Mouse (Mus musculus) intestine, embryonic 14.5 days (tissue): ENCODE measurements around the gene Polr3gl. TPM values are rescaled to one million over a fixed set of nuclear protein-coding genes. Genes with fewer than 3 reads are reported as not detected.

Experiments
- ATAC-seq: fragments of 200-750 bp; cut with Nextera tagmentation; replicated peaks from 2 replicates; pipeline ENCODE4 v1.8.0; 2017; ENCODE audit warnings: low read depth, moderate number of reproducible peaks, moderate TSS enrichment, moderate library complexity; ENCODE audit not compliant: low FRiP score, low TSS enrichment
- DNase-seq: peaks from one replicate; pipeline ENCODE4 v3.0.0-alpha.2; 2018; ENCODE audit warnings: low spot score
- H3K27ac ChIP-seq: fragments of 300-500 bp; sonication (generic); 2 replicates; pipeline ENCODE4 v1.5.1; 2014; ENCODE audit warnings: low read depth, mild to moderate bottlenecking, control low read depth
- H3K27me3 ChIP-seq: fragments of 300-500 bp; sonication (generic); replicated peaks from 2 replicates; pipeline ENCODE4 v1.6.1; 2014; ENCODE audit warnings: low read length, control low read depth; ENCODE audit not compliant: control insufficient read depth, insufficient read depth
- H3K36me3 ChIP-seq: fragments of 300-500 bp; sonication (generic); 2 replicates; pipeline ENCODE4 v1.6.1; 2014; ENCODE audit warnings: low read length, control low read depth; ENCODE audit not compliant: control insufficient read depth, insufficient read depth
- H3K4me1 ChIP-seq: fragments of 300-500 bp; sonication (generic); replicated peaks from 2 replicates; pipeline ENCODE4 v1.6.1; 2014; ENCODE audit warnings: low read length, control low read depth, mixed read lengths; ENCODE audit not compliant: control insufficient read depth, insufficient read depth
- H3K4me2 ChIP-seq: fragments of 300-500 bp; sonication (generic); 2 replicates; pipeline ENCODE4 v1.6.1; 2014; ENCODE audit warnings: low read length
- H3K4me3 ChIP-seq: fragments of 300-500 bp; sonication (generic); 2 replicates; pipeline ENCODE4 v1.5.1; 2014; ENCODE audit warnings: low read depth, low read length, control low read depth, mixed read lengths
- H3K9ac ChIP-seq: fragments of 300-500 bp; sonication (generic); 2 replicates; pipeline ENCODE4 v1.6.1; 2014; ENCODE audit warnings: mild to moderate bottlenecking, low read length
- H3K9me3 ChIP-seq: fragments of 300-500 bp; sonication (generic); 2 replicates; pipeline ENCODE4 v1.6.1; 2016; ENCODE audit warnings: low read length, control low read depth; ENCODE audit not compliant: control insufficient read depth
- WGBS: fragments of 180-500 bp; shearing (Covaris S2); extraction: QIAGEN DNeasy Blood & Tissue Kit; methylation state at CpG from one replicate; pipeline ENCODE4 v1.1.7; 2014; 5-methylcytosine and 5-hydroxymethylcytosine counted together
- polyA plus RNA-seq: library from polyadenylated mRNA; unstranded; fragments of >200 nt; fragmentation: Nextera tagmentation; extraction: Ambion mirVana; gene quantifications from 2 replicates; pipeline ENCODE4 v1.2.1, GENCODE M21; 2014

Gene Polr3gl
- polyA plus RNA-seq, 1 experiment from 2014 or later = 13.6 TPM

- no peak overlapping the region for H3K4me3 ChIP-seq
- H3K36me3 ChIP-seq = no peaks in the 10 kb centered on the region
- DNase-seq (no peak), ATAC-seq (no peak)
- no peak overlapping the region for H3K27ac ChIP-seq
- H3K27me3 ChIP-seq = no peaks in the 10 kb centered on the region
- WGBS = 80% methylated on average over 4 of the region's 4 CpGs
- no peaks in the 10 kb centered on the region for H3K9me3 ChIP-seq
- H3K4me2 ChIP-seq = no peak overlapping the region
- peaks cover 29% of the 10 kb centered on the region for H3K4me1 ChIP-seq
- no peak overlapping the region for H3K9ac ChIP-seq
Observed at GRCm38 (mm10) chr3:96579239-96579750, 14.7 kb downstream of the Polr3gl start.

GRCm38 (mm10) chr3:96578561-96579238 lies 15.3 kb downstream of the Polr3gl start:
- Histone ChIP-seq H3K36me3 (no peaks in the 10 kb centered on the region), H3K9ac (no peak overlapping the region), H3K4me3 (no peak overlapping the region), H3K4me2 (no peak overlapping the region), H3K27ac (no peak overlapping the region), H3K4me1 (peaks cover 29% of the 10 kb centered on the region), H3K9me3 (no peaks in the 10 kb centered on the region), H3K27me3 (no peaks in the 10 kb centered on the region)
- WGBS = 78% methylated on average over 12 of the region's 12 CpGs
- ATAC-seq (no peak), DNase-seq (no peak)

GRCm38 (mm10) chr3:96577566-96577965 lies 16.4 kb downstream of the Polr3gl start:
- no peak for DNase-seq
- ATAC-seq = no peak
- H3K9ac ChIP-seq = no peak overlapping the region
- no peak overlapping the region for H3K4me2 ChIP-seq
- no peak overlapping the region for H3K4me3 ChIP-seq
- H3K4me1 ChIP-seq = peaks cover 29% of the 10 kb centered on the region
- H3K27me3 ChIP-seq = no peaks in the 10 kb centered on the region
- no peaks in the 10 kb centered on the region for H3K9me3 ChIP-seq
- 64% methylated on average over 4 of the region's 4 CpGs for WGBS
- no peaks in the 10 kb centered on the region for H3K36me3 ChIP-seq
- H3K27ac ChIP-seq = peak overlapping the region; percentile 97

GRCm38 (mm10) chr3:96576690-96577541 lies 17.1 kb downstream of the Polr3gl start, which contains the start of gene Gm16253:
TSS of gene Gm16253 (plus strand) at chr3:96576984.
- peak within 1 kb of the TSS; percentile 26 for H3K4me3 ChIP-seq
- peaks cover 29% of the 10 kb centered on the region for H3K4me1 ChIP-seq
- H3K27ac ChIP-seq = peak within 1 kb of the TSS; percentile 97
- ATAC-seq (peak; percentile 93), DNase-seq (peak; percentile 94)
- H3K27me3 ChIP-seq = no peaks in the 10 kb centered on the region
- peak within 1 kb of the TSS; percentile 40 for H3K9ac ChIP-seq
- no peaks in the 10 kb centered on the region for H3K36me3 ChIP-seq
- H3K9me3 ChIP-seq = no peaks in the 10 kb centered on the region
- peak within 1 kb of the TSS; percentile 58 for H3K4me2 ChIP-seq
- WGBS = 11% methylated on average over 17 of the region's 17 CpGs

- Histone ChIP-seq H3K9me3 (no peaks in the 10 kb centered on the region), H3K27ac (peak overlapping the region; percentile 97), H3K4me3 (peak overlapping the region; percentile 26), H3K4me2 (peak overlapping the region; percentile 58), H3K9ac (peak overlapping the region; percentile 40), H3K27me3 (no peaks in the 10 kb centered on the region), H3K4me1 (peaks cover 32% of the 10 kb centered on the region), H3K36me3 (no peaks in the 10 kb centered on the region)
- DNase-seq (no peak), ATAC-seq (peak; percentile 25)
- WGBS = 33% methylated on average over 14 of the region's 14 CpGs
Observed at GRCm38 (mm10) chr3:96576005-96576658, 17.8 kb downstream of the Polr3gl start.

GRCm38 (mm10) chr3:96575272-96575984 lies 18.6 kb downstream of the Polr3gl start:
- Histone ChIP-seq H3K9me3 (no peaks in the 10 kb centered on the region), H3K4me2 (peak overlapping the region; percentile 58; the same call in 1 of the 2 replicates), H3K4me1 (peaks cover 28% of the 10 kb centered on the region), H3K9ac (no peak overlapping the region), H3K36me3 (no peaks in the 10 kb centered on the region), H3K27ac (peak overlapping the region; percentile 97), H3K4me3 (no peak overlapping the region), H3K27me3 (no peaks in the 10 kb centered on the region)
- DNase-seq = no peak
- ATAC-seq = no peak
- 86% methylated on average over 8 of the region's 8 CpGs for WGBS

GRCm38 (mm10) chr3:96573611-96574511 lies 20.1 kb downstream of the Polr3gl start:
- H3K9me3 ChIP-seq = no peaks in the 10 kb centered on the region
- WGBS = 75% methylated on average over 18 of the region's 19 CpGs
- no peaks in the 10 kb centered on the region for H3K27me3 ChIP-seq
- no peak overlapping the region for H3K4me2 ChIP-seq
- no peaks in the 10 kb centered on the region for H3K36me3 ChIP-seq
- no peak overlapping the region for H3K27ac ChIP-seq
- ATAC-seq = no peak
- no peak overlapping the region for H3K4me3 ChIP-seq
- H3K4me1 ChIP-seq = peaks cover 24% of the 10 kb centered on the region
- DNase-seq = no peak
- no peak overlapping the region for H3K9ac ChIP-seq
